Mouse (Mus musculus) spleen, postnatal 4 days (tissue): Measurements from ENCODE around the gene Tmc5.

Source experiments
- DNase-seq, 2 experiments: peaks; one replicate each; pipeline ENCODE4 v3.0.0; 2022; ENCODE audit warnings: low spot score in 2 of 2

The Tmc5 gene

GRCm38 (mm10) chr7:118597201-118597600 is at the start of gene Tmc5:
TSS of gene Tmc5 (plus strand) at chr7:118597297.
- no peak for DNase-seq

- DNase-seq: no peak
Observed at GRCm38 (mm10) chr7:118547451-118547850, 49.6 kb upstream of the Tmc5 start.

GRCm38 (mm10) chr7:118553881-118554280 is 43.2 kb upstream of the Tmc5 start:
- DNase-seq: no peak

- no peak for DNase-seq
Observed at GRCm38 (mm10) chr7:118554290-118554689, 42.8 kb upstream of the Tmc5 start.

GRCm38 (mm10) chr7:118569121-118569543 is 28.0 kb upstream of the Tmc5 start:
- no peak for DNase-seq

- DNase-seq: no peak
Observed at GRCm38 (mm10) chr7:118571350-118571749, 25.7 kb upstream of the Tmc5 start.

GRCm38 (mm10) chr7:118572039-118572438 is 25.1 kb upstream of the Tmc5 start:
- no peak for DNase-seq

- DNase-seq: no peak
Observed at GRCm38 (mm10) chr7:118578269-118578668, 18.8 kb upstream of the Tmc5 start.

- DNase-seq: no peak
Observed at GRCm38 (mm10) chr7:118579938-118580337, 17.2 kb upstream of the Tmc5 start.

- DNase-seq: no peak
Observed at GRCm38 (mm10) chr7:118583821-118584220, 13.3 kb upstream of the Tmc5 start.

- DNase-seq: peak; percentile 33 to 68
Observed at GRCm38 (mm10) chr7:118584257-118584907, 12.7 kb upstream of the Tmc5 start, which contains the start of gene Tmc7. TSS of gene Tmc7 (minus strand) at chr7:118584736.

- DNase-seq: no peak
Observed at GRCm38 (mm10) chr7:118584926-118585325, 12.2 kb upstream of the Tmc5 start.

GRCm38 (mm10) chr7:118585856-118586255 is 11.2 kb upstream of the Tmc5 start:
- DNase-seq: no peak

GRCm38 (mm10) chr7:118590726-118591305 is 6.3 kb upstream of the Tmc5 start:
- no peak for DNase-seq

- no peak for DNase-seq
Observed at GRCm38 (mm10) chr7:118592146-118592545, 5.0 kb upstream of the Tmc5 start.

- no peak for DNase-seq
Observed at GRCm38 (mm10) chr7:118593567-118594407, 3.3 kb upstream of the Tmc5 start.

GRCm38 (mm10) chr7:118594611-118595010 is 2.5 kb upstream of the Tmc5 start:
- no peak for DNase-seq

- DNase-seq: peak; percentile 82 to 95
Observed at GRCm38 (mm10) chr7:118595228-118595627, 1.9 kb upstream of the Tmc5 start.

GRCm38 (mm10) chr7:118596271-118596670 is 826 bp upstream of the Tmc5 start:
- DNase-seq: no peak

- DNase-seq: no peak
Observed at GRCm38 (mm10) chr7:118599954-118600631, 3.0 kb downstream of the Tmc5 start.

GRCm38 (mm10) chr7:118604842-118605241 is 7.7 kb downstream of the Tmc5 start:
- no peak for DNase-seq

- DNase-seq: no peak
Observed at GRCm38 (mm10) chr7:118609815-118610214, 12.7 kb downstream of the Tmc5 start.
